Mouse (Mus musculus) heart, adult 9 months (tissue): ENCODE data around the gene Dab2ip.

Experiments used
- DNase-seq, 2 experiments: peaks; one replicate each; pipeline ENCODE4 v3.0.0; 2022; ENCODE audit warnings: low spot score in 2 of 2

The Dab2ip gene

GRCm38 (mm10) chr2:35716175-35716574 is 158.1 kb downstream of the Dab2ip start:
- no peak for DNase-seq

GRCm38 (mm10) chr2:35718003-35718500 is 160.0 kb downstream of the Dab2ip start:
- no peak for DNase-seq

GRCm38 (mm10) chr2:35718662-35719061 is 160.6 kb downstream of the Dab2ip start:
- no peak for DNase-seq

- DNase-seq = no peak
These were observed 161.4 kb downstream of the Dab2ip start for GRCm38 (mm10) chr2:35719230-35720005.

- peak in 1 of 2 experiments; percentile 45 for DNase-seq
These were observed 162.0 kb downstream of the Dab2ip start for GRCm38 (mm10) chr2:35720104-35720503.

- DNase-seq = no peak
These were observed 162.5 kb downstream of the Dab2ip start for GRCm38 (mm10) chr2:35720550-35720949.

- no peak for DNase-seq
These were observed 162.9 kb downstream of the Dab2ip start for GRCm38 (mm10) chr2:35720956-35721355.

- no peak for DNase-seq
These were observed 164.8 kb downstream of the Dab2ip start for GRCm38 (mm10) chr2:35722821-35723220.

GRCm38 (mm10) chr2:35723267-35723666 is 165.2 kb downstream of the Dab2ip start:
- DNase-seq = no peak

GRCm38 (mm10) chr2:35723691-35724090 is 165.6 kb downstream of the Dab2ip start:
- no peak for DNase-seq

- DNase-seq = no peak
These were observed 170.6 kb downstream of the Dab2ip start for GRCm38 (mm10) chr2:35728633-35729032.

- peak; percentile 84 to 85 for DNase-seq
These were observed 171.3 kb downstream of the Dab2ip start for GRCm38 (mm10) chr2:35729077-35730065.

GRCm38 (mm10) chr2:35731671-35732449 is 173.8 kb downstream of the Dab2ip start:
- DNase-seq = peak; percentile 35 to 49

GRCm38 (mm10) chr2:35735001-35735400 is 176.9 kb downstream of the Dab2ip start:
- DNase-seq = no peak

- DNase-seq = no peak
These were observed 178.0 kb downstream of the Dab2ip start for GRCm38 (mm10) chr2:35736061-35736460.

GRCm38 (mm10) chr2:35737467-35738027 is 179.5 kb downstream of the Dab2ip start:
- no peak for DNase-seq

GRCm38 (mm10) chr2:35739669-35740254 is 181.7 kb downstream of the Dab2ip start:
- DNase-seq = no peak

GRCm38 (mm10) chr2:35745876-35746275 is 187.8 kb downstream of the Dab2ip start:
- DNase-seq = no peak

GRCm38 (mm10) chr2:35746638-35747037 is 188.6 kb downstream of the Dab2ip start:
- no peak for DNase-seq

GRCm38 (mm10) chr2:35747371-35748035 is 189.4 kb downstream of the Dab2ip start:
- DNase-seq = no peak
